Mouse (Mus musculus) liver, embryonic 14.5 days (tissue): ENCODE measurements around the gene Clcf1. TPM values are rescaled to one million over a fixed set of nuclear protein-coding genes. Genes with fewer than 3 reads are reported as not detected.

Source experiments
- ATAC-seq: fragments of 200-750 bp; cut with Nextera tagmentation; 2 replicates; pipeline ENCODE4 v1.8.0; 2017; ENCODE audit warnings: moderate number of reproducible peaks, mild to moderate bottlenecking, moderate library complexity; ENCODE audit not compliant: insufficient read depth
- DNase-seq, 3 experiments: peaks; one replicate each; pipeline ENCODE4 v3.0.0-alpha.2; 2012 to 2013; ENCODE audit warnings: low read depth in 3 of 3, low spot score in 3 of 3
- H3K27ac ChIP-seq: fragments of 300-500 bp; sonication (generic); 2 replicates; pipeline ENCODE4 v1.5.1; 2014; ENCODE audit warnings: moderate library complexity, mild to moderate bottlenecking, control low read depth, inconsistent platforms
- H3K27me3 ChIP-seq: fragments of 300-500 bp; sonication (generic); 2 replicates; pipeline ENCODE4 v1.6.1; 2014; ENCODE audit warnings: mild to moderate bottlenecking, low read length, moderate library complexity; ENCODE audit not compliant: control insufficient read depth, insufficient read depth
- H3K36me3 ChIP-seq: fragments of 300-500 bp; sonication (generic); replicated peaks from 2 replicates; pipeline ENCODE4 v1.6.1; 2014; ENCODE audit warnings: low read depth; ENCODE audit not compliant: control insufficient read depth, insufficient read depth
- H3K4me1 ChIP-seq, 2 experiments: fragments of 200-500 bp in 1 of 2; fragments of 300-500 bp in 1 of 2; sonication (generic) in 1 of 2; replicated peaks; 2 replicates each; pipeline ENCODE4 v1.6.1; 2012 to 2014; ENCODE audit warnings: antibody characterized with exemption in 1 of 2, inconsistent platforms in 1 of 2, low read length in 1 of 2; ENCODE audit not compliant: control insufficient read depth in 2 of 2, insufficient read depth in 2 of 2
- H3K4me2 ChIP-seq: fragments of 300-500 bp; sonication (generic); 2 replicates; pipeline ENCODE4 v1.6.1; 2014; ENCODE audit warnings: low read depth, mild to moderate bottlenecking, control low read depth, moderate library complexity
- H3K4me3 ChIP-seq, 2 experiments: fragments of 200-500 bp in 1 of 2; fragments of 300-500 bp in 1 of 2; sonication (generic) in 1 of 2; 2 replicates each; pipeline ENCODE4 v1.5.1; 2012 to 2014; ENCODE audit warnings: low read depth in 2 of 2, low read length in 2 of 2, mild to moderate bottlenecking in 2 of 2, control low read depth in 1 of 2, inconsistent platforms in 1 of 2, moderate library complexity in 1 of 2; ENCODE audit not compliant: insufficient read depth in 1 of 2
- H3K9ac ChIP-seq: fragments of 300-500 bp; sonication (generic); replicated peaks from 2 replicates; pipeline ENCODE4 v1.6.1; 2014; ENCODE audit warnings: mild to moderate bottlenecking, control low read depth, moderate library complexity
- H3K9me3 ChIP-seq: fragments of 300-500 bp; sonication (generic); 2 replicates; pipeline ENCODE4 v1.6.1; 2016; ENCODE audit warnings: low read length, mixed read lengths; ENCODE audit not compliant: control insufficient read depth
- CTCF ChIP-seq: IDR thresholded peaks from 2 replicates; pipeline ENCODE4 v1.5.1; 2016; ENCODE audit warnings: antibody characterized with exemption, low read depth, control low read depth
- EP300 ChIP-seq: IDR thresholded peaks from 2 replicates; pipeline ENCODE4 v1.6.1; 2016; ENCODE audit warnings: antibody characterized with exemption, low read depth
- WGBS: fragments of 180-500 bp; shearing (Covaris S2); extraction: QIAGEN DNeasy Blood & Tissue Kit; methylation state at CpG from one replicate; pipeline ENCODE4 v1.1.7; 2014; ENCODE audit not compliant: insufficient replicate concordance; 5-methylcytosine and 5-hydroxymethylcytosine counted together
- polyA plus RNA-seq, 2 experiments: library from polyadenylated mRNA; depleted of rRNA in 1 of 2; stranded (reverse) in 1 of 2; unstranded in 1 of 2; fragments of >200 nt; fragmentation: Nextera tagmentation in 1 of 2; extraction: Ambion mirVana in 1 of 2; gene quantifications; 2 replicates each; pipeline versions ENCODE4 v1.2.1 to v1.2.3; 2012 to 2014

Clcf1 gene
- polyA plus RNA-seq, 2 experiments: 0.43 to 1.1 TPM

GRCm38 (mm10) chr19:4180411-4180810 is 33.6 kb upstream of the Clcf1 start:
- TF ChIP-seq CTCF: no peak
- no peak for TF ChIP-seq EP300
- whole genome bisulfite sequencing: 64% methylated on average over 7 of the region's 7 CpGs
- no peaks in the 10 kb centered on the region for H3K27me3 ChIP-seq
- H3K9me3 ChIP-seq: no peaks in the 10 kb centered on the region
- H3K4me1 ChIP-seq: peaks cover 0 to 9% of the 10 kb centered on the region in 2 experiments; a peak in 2 of 4 replicates
- no peak overlapping the region for H3K27ac ChIP-seq
- ATAC-seq (no peak), DNase-seq (no peak)
- no peak overlapping the region for H3K4me3 ChIP-seq
- H3K36me3 ChIP-seq: no peaks in the 10 kb centered on the region
- no peak overlapping the region for H3K9ac ChIP-seq
- H3K4me2 ChIP-seq: no peak overlapping the region

- Histone ChIP-seq H3K9ac (no peak overlapping the region), H3K4me2 (no peak overlapping the region), H3K27ac (no peak overlapping the region), H3K27me3 (no peaks in the 10 kb centered on the region), H3K9me3 (no peaks in the 10 kb centered on the region), H3K4me3 (no peak overlapping the region), H3K36me3 (no peaks in the 10 kb centered on the region), H3K4me1 (peaks cover 0 to 9% of the 10 kb centered on the region in 2 experiments; a peak in 2 of 4 replicates)
- DNase-seq (peak in 1 of 3 experiments; percentile 43), ATAC-seq (no peak)
- TF ChIP-seq EP300 (no peak), CTCF (no peak)
- 33% methylated on average over 3 of the region's 3 CpGs for WGBS
These were observed 32.1 kb upstream of the Clcf1 start for GRCm38 (mm10) chr19:4181892-4182291.

GRCm38 (mm10) chr19:4183689-4184088 is 30.3 kb upstream of the Clcf1 start:
- Histone ChIP-seq H3K27me3 (no peaks in the 10 kb centered on the region), H3K4me2 (no peak overlapping the region), H3K4me3 (no peak overlapping the region), H3K27ac (no peak overlapping the region), H3K9me3 (no peaks in the 10 kb centered on the region), H3K9ac (no peak overlapping the region), H3K4me1 (peaks cover 0 to 9% of the 10 kb centered on the region in 2 experiments; a peak in 2 of 4 replicates), H3K36me3 (no peaks in the 10 kb centered on the region)
- TF ChIP-seq EP300 (no peak), CTCF (no peak)
- DNase-seq: no peak
- WGBS: 69% methylated on average over 2 of the region's 2 CpGs
- no peak for ATAC-seq

DNA sequence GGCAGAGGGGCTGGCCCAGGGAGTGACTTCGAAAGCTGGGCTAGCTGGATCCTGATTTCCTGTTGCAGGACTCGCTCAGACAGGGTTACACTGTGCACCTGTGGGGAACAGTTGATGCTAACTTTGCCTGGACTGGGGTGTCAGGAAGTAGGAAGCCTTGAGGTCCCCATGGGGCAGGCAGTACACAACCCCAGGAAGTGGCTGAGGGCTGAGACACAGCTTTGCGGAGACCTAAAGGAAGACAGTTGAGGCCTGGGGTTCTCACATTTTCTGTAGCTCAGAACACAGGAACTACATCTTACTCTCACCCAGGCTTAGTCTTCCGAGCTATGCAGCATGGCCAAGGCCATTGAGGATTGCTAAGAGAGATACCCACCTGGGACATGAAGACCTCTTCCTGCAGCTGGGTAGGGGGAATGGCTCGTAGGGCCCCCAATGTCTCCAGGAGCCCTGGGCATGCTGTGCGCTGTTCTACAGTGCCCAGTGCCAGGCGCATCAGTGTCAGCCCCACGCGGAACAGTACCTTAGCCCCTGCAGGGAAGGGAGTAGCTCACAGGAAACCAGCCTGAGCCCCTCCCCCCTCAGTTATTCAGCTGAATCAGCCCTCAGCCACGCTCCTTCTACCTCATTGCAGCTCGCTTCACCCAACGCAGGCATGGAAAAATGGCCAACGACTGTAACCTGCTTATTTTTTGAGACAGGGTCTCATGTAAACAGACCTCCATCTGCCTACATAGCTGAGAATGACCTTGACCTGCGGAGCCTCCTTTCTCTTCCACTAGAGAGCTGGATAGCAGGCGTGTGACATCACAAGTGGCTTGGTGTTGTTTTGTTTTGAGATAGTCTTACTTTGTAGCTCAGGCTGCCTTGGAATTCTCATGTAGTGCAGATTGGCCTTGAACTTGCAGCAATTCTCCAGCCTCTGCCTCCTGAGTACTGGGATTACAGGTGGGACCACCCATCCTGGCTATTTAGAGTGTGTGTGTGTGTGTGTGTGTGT is 28.8 kb upstream of the Clcf1 start:
- DNase-seq (no peak), ATAC-seq (peak; percentile 27; the same call in 1 of the 2 replicates)
- Histone ChIP-seq H3K4me3 (no peak overlapping the region), H3K36me3 (no peaks in the 10 kb centered on the region), H3K9ac (no peak overlapping the region), H3K27ac (no peak overlapping the region), H3K27me3 (no peaks in the 10 kb centered on the region), H3K9me3 (no peaks in the 10 kb centered on the region), H3K4me1 (peaks cover 0 to 9% of the 10 kb centered on the region in 2 experiments; a peak in 2 of 4 replicates), H3K4me2 (no peak overlapping the region)
- no peak for TF ChIP-seq EP300
- TF ChIP-seq CTCF: no peak
- WGBS: 26% methylated on average over 15 of the region's 15 CpGs

- H3K27ac ChIP-seq: no peak overlapping the region
- H3K36me3 ChIP-seq: no peaks in the 10 kb centered on the region
- no peak overlapping the region for H3K4me2 ChIP-seq
- 60% methylated on average over 3 of the region's 3 CpGs for WGBS
- no peak for TF ChIP-seq CTCF
- no peak for TF ChIP-seq EP300
- H3K27me3 ChIP-seq: no peaks in the 10 kb centered on the region
- no peak overlapping the region for H3K4me3 ChIP-seq
- DNase-seq: no peak
- peaks cover 7 to 20% of the 10 kb centered on the region in 2 experiments for H3K4me1 ChIP-seq
- ATAC-seq: no peak
- no peaks in the 10 kb centered on the region for H3K9me3 ChIP-seq
- H3K9ac ChIP-seq: no peak overlapping the region
These were observed 26.7 kb upstream of the Clcf1 start for GRCm38 (mm10) chr19:4187303-4187702.
